Mouse (Mus musculus) heart, adult 2 months (tissue): ENCODE measurements around the gene Nadsyn1.

Experiments used
- CTCF ChIP-seq: fragments of 200-600 bp; IDR thresholded peaks from 2 replicates; pipeline ENCODE4 v1.8.1; 2022; ENCODE audit warnings: antibody characterized with exemption, mild to moderate bottlenecking, moderate library complexity
- EP300 ChIP-seq: fragments of 200-500 bp; IDR thresholded peaks from 2 replicates; pipeline ENCODE4 v1.6.1; 2011; ENCODE audit warnings: low read depth, low read length, control low read depth; ENCODE audit not compliant: insufficient read depth

- TF ChIP-seq EP300 = no peak
- no peak for TF ChIP-seq CTCF
Measured at GRCm38 (mm10) chr7:143834316-143834715, 11.7 kb upstream of the Nadsyn1 start.
